Mouse (Mus musculus) limb, embryonic 11.5 days (tissue): ENCODE measurements around the gene Pdap1. TPM values are rescaled to one million over a fixed set of nuclear protein-coding genes. Genes with fewer than 3 reads are reported as not detected.
A peak's percentile ranks its signal among the peaks of the same experiment; 100 is the strongest.
"Not testable (repeated sequence)": the region's sequence is repeated elsewhere in the genome, so short reads cannot be mapped to it uniquely, and the experiment has no call there.

ENCODE experiments used
- ATAC-seq: fragments of 200-750 bp; cut with Nextera tagmentation; 2 replicates; pipeline ENCODE4 v1.8.0; 2017; ENCODE audit warnings: low read depth; ENCODE audit not compliant: insufficient number of reproducible peaks, low FRiP score, low TSS enrichment
- DNase-seq: peaks from one replicate; pipeline ENCODE4 v3.0.0-alpha.2; 2015; ENCODE audit warnings: low spot score
- H3K27ac ChIP-seq: fragments of 300-500 bp; sonication (generic); replicated peaks from 2 replicates; pipeline ENCODE4 v1.5.1; 2014; ENCODE audit warnings: low read depth, mild to moderate bottlenecking, low read length
- H3K27me3 ChIP-seq: fragments of 300-500 bp; sonication (generic); 2 replicates; pipeline ENCODE4 v1.6.1; 2014; ENCODE audit warnings: mild to moderate bottlenecking, low read length, mixed read lengths; ENCODE audit not compliant: control insufficient read depth, insufficient read depth
- H3K36me3 ChIP-seq: fragments of 300-500 bp; sonication (generic); 2 replicates; pipeline ENCODE4 v1.6.1; 2014; ENCODE audit warnings: mild to moderate bottlenecking, low read length, moderate library complexity, mixed read lengths; ENCODE audit not compliant: control insufficient read depth, insufficient read depth
- H3K4me1 ChIP-seq: fragments of 300-500 bp; sonication (generic); 2 replicates; pipeline ENCODE4 v1.6.1; 2014; ENCODE audit warnings: low read length, mixed read lengths; ENCODE audit not compliant: control insufficient read depth, insufficient read depth
- H3K4me2 ChIP-seq: fragments of 300-500 bp; sonication (generic); 2 replicates; pipeline ENCODE4 v1.6.1; 2014; ENCODE audit warnings: low read depth, mild to moderate bottlenecking, moderate library complexity; ENCODE audit not compliant: severe bottlenecking
- H3K4me3 ChIP-seq: fragments of 300-500 bp; sonication (generic); 2 replicates; pipeline ENCODE4 v1.5.1; 2014; ENCODE audit warnings: low read depth, low read length
- H3K9ac ChIP-seq: fragments of 300-500 bp; sonication (generic); 2 replicates; pipeline ENCODE4 v1.6.1; 2014; ENCODE audit warnings: mild to moderate bottlenecking, low read length
- H3K9me3 ChIP-seq: fragments of 300-500 bp; sonication (generic); 2 replicates; pipeline ENCODE4 v1.6.1; 2016; ENCODE audit warnings: low read length; ENCODE audit not compliant: control insufficient read depth
- WGBS: fragments of 180-500 bp; shearing (Covaris S2); extraction: QIAGEN DNeasy Blood & Tissue Kit; methylation state at CpG from one replicate; pipeline ENCODE4 v1.1.7; 2014; 5-methylcytosine and 5-hydroxymethylcytosine counted together
- polyA plus RNA-seq: library from polyadenylated mRNA; unstranded; fragments of >200 nt; fragmentation: Nextera tagmentation; extraction: Ambion mirVana; gene quantifications from 2 replicates; pipeline ENCODE4 v1.2.1, GENCODE M21; 2014

Pdap1 gene
- polyA plus RNA-seq, 1 experiment from 2014 or later = 140 TPM

DNA sequence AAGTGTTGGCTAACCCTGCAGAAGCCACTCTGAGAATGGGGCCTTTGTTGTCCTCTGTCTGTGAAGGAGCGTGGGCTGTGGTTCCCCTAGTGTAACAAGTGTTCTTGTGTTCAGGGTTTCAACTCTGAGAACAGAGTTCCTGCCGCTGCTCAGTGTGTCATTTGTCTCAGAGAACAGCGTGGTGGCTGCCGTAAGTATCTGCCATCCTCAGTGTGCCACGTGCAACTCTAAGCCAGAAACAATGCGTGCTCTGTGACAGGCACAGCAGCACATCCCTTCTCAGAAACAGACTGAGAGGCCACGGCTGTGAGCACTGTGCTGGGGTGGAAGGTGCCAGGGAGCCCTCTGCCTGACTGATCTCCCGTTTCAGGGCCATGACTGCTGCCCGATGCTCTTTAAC is 35.7 kb downstream of the Pdap1 start:
- WGBS = 95% methylated on average over 9 of the region's 9 CpGs
- H3K4me3 ChIP-seq = no peak overlapping the region
- peaks cover 35% of the 10 kb centered on the region for H3K36me3 ChIP-seq
- no peak for ATAC-seq
- H3K4me1 ChIP-seq = no peaks in the 10 kb centered on the region
- H3K4me2 ChIP-seq = no peak overlapping the region
- DNase-seq = no peak
- H3K27ac ChIP-seq = no peak overlapping the region
- no peaks in the 10 kb centered on the region for H3K9me3 ChIP-seq
- no peak overlapping the region for H3K9ac ChIP-seq
- H3K27me3 ChIP-seq = no peaks in the 10 kb centered on the region

DNA sequence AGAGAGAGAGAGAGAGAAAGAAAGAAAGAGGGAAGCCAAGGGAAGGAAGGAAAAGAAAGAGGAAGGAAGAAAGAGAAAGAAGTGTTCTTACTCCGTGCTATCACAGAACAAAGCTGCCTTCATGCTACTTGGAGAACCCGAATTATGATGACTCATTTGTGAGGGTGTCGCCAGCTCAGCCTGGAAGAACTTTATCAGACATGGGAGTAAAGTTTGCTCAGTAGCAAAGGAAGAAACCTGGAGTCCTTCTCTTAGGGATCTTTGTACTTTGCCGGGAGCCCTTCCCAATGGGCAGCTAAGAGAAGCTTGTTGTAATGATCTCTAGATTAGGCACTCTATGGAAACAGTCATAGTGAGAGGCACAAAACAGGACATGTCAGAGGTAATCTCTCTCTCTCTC is 37.3 kb downstream of the Pdap1 start:
- Histone ChIP-seq H3K4me1 (no peaks in the 10 kb centered on the region), H3K4me2 (no peak overlapping the region), H3K36me3 (peaks cover 34% of the 10 kb centered on the region), H3K9ac (no peak overlapping the region), H3K9me3 (no peaks in the 10 kb centered on the region), H3K27ac (no peak overlapping the region), H3K4me3 (no peak overlapping the region), H3K27me3 (no peaks in the 10 kb centered on the region)
- ATAC-seq (no peak), DNase-seq (no peak)
- WGBS = 89% methylated on average over 4 of the region's 4 CpGs

DNA sequence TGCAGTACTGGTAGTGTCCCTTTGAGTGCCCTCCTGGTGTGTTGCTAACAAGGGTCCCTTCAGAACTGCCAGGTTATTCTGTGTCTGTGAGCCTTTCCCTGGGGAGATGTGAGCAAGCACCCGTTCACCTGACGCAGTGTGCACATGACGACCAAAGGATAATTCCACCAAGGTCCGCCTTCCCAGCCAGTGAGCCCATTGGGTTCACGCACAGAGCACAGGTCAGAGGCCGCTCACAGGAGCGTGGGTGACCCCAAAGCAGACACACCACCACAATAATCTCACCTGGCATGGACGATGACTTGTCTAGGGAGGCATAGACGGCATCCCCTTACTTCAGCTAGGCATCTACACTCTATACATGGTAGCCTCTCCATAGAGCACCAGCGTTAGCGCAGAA is 38.6 kb downstream of the Pdap1 start:
- peaks cover 32% of the 10 kb centered on the region for H3K36me3 ChIP-seq
- H3K9ac ChIP-seq, H3K4me3 ChIP-seq, H3K4me2 ChIP-seq, H3K27me3 ChIP-seq, H3K4me1 ChIP-seq, H3K9me3 ChIP-seq, ATAC-seq, DNase-seq, H3K27ac ChIP-seq: not testable (repeated sequence)
- WGBS = 97% methylated on average over 11 of the region's 11 CpGs

DNA sequence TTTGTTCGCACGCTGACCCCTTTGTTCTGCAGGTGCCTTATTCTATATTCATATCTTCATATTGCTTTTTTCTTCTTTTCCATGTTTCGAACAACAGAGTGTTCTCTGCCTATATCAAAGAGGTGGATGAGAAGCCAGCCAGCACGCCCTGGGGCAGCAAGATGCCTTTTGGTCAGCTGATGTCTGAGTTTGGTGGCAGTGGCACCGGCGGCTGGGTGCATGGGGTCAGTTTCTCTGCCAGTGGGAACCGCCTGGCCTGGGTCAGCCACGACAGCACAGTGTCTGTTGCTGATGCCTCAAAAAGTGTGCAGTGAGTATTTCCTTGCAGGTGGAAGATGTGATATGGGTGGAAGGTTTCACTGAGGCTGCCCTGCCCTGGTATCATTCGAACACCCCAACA is 39.1 kb downstream of the Pdap1 start:
- H3K27ac ChIP-seq = no peak overlapping the region
- no peak overlapping the region for H3K9ac ChIP-seq
- 95% methylated on average over 9 of the region's 9 CpGs for WGBS
- H3K4me3 ChIP-seq = no peak overlapping the region
- H3K9me3 ChIP-seq = no peaks in the 10 kb centered on the region
- H3K27me3 ChIP-seq = no peaks in the 10 kb centered on the region
- H3K4me1 ChIP-seq = no peaks in the 10 kb centered on the region
- DNase-seq (no peak), ATAC-seq (no peak)
- H3K4me2 ChIP-seq = no peak overlapping the region
- peaks cover 34% of the 10 kb centered on the region for H3K36me3 ChIP-seq

DNA sequence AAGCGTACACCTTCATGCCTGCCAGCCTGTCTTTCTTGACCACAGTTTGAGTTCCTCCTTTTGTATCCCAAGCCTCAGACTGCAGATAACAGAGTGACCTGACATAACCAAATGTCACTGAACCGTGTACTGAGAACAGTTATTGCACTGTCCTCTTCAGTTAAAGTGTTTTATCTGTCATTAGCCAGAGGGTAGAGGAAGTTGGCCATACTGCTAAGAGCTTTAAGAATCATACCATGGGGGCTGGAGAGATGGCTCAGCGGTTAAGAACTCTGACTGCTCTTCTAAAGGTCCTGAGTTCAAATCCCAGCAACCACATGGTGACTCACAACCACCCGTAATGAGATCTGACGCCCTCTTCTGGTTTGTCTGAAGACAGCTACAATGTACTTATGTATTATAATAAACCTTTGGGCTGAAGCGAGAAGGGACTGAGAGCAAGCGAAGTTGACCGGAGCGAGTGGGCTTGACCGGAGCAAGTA is 41.7 kb downstream of the Pdap1 start:
- no peak overlapping the region for H3K27ac ChIP-seq
- no peak overlapping the region for H3K4me3 ChIP-seq
- H3K9ac ChIP-seq = no peak overlapping the region
- ATAC-seq (no peak), DNase-seq (no peak)
- no peaks in the 10 kb centered on the region for H3K27me3 ChIP-seq
- peaks cover 33% of the 10 kb centered on the region for H3K36me3 ChIP-seq
- no peaks in the 10 kb centered on the region for H3K4me1 ChIP-seq
- WGBS = 95% methylated on average over 10 of the region's 10 CpGs
- H3K4me2 ChIP-seq = no peak overlapping the region
- no peaks in the 10 kb centered on the region for H3K9me3 ChIP-seq

DNA sequence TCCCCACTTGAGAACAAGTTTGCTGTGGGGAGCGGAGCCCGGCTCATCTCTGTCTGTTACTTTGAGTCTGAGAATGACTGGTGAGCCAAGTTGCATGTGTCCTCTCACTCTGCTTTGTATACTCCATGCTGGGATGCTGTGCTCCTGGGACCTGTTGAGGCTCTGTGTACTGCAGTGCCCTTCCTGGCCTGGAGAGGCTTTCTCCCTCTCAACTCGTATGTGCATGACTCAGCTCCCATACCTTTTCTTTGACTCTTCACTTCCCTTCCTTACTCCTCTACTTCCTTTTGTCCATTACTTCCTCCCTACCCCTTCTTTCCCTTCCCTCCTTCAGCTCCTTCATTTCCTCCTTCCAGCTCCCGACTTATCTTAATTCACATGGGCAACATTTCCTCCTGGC is 43.8 kb downstream of the Pdap1 start:
- no peak for ATAC-seq
- H3K4me3 ChIP-seq = no peak overlapping the region
- no peaks in the 10 kb centered on the region for H3K9me3 ChIP-seq
- peaks cover 34% of the 10 kb centered on the region for H3K36me3 ChIP-seq
- H3K4me1 ChIP-seq = no peaks in the 10 kb centered on the region
- no peaks in the 10 kb centered on the region for H3K27me3 ChIP-seq
- H3K4me2 ChIP-seq = no peak overlapping the region
- no peak overlapping the region for H3K27ac ChIP-seq
- no peak overlapping the region for H3K9ac ChIP-seq
- 89% methylated on average over 4 of the region's 4 CpGs for WGBS
- DNase-seq = no peak

DNA sequence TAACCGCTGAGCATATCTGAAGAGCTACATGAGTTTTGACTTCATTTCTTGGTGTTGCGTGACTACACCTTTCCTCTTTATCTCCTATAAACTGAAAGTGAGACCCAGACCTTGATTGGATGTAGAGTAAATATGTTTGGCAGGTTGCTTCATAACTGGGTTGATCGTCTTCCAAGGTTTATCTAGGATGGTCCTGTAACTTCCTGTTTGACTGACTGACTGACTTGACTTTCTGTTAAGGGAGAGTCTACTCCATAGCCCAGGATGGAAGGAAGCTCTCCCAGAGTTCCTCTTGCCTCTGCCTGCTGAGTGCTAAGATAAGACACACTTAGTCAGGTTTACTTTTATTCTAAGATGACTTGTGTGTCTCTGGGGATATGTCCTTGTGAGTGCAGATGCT is 50.2 kb downstream of the Pdap1 start:
- DNase-seq (no peak), ATAC-seq (no peak)
- Histone ChIP-seq H3K9me3 (no peaks in the 10 kb centered on the region), H3K27ac (no peak overlapping the region), H3K4me3 (no peak overlapping the region), H3K9ac (no peak overlapping the region), H3K4me2 (no peak overlapping the region), H3K36me3 (peaks cover 14% of the 10 kb centered on the region), H3K4me1 (no peaks in the 10 kb centered on the region), H3K27me3 (no peaks in the 10 kb centered on the region)
- 100% methylated on average over 3 of the region's 3 CpGs for WGBS

DNA sequence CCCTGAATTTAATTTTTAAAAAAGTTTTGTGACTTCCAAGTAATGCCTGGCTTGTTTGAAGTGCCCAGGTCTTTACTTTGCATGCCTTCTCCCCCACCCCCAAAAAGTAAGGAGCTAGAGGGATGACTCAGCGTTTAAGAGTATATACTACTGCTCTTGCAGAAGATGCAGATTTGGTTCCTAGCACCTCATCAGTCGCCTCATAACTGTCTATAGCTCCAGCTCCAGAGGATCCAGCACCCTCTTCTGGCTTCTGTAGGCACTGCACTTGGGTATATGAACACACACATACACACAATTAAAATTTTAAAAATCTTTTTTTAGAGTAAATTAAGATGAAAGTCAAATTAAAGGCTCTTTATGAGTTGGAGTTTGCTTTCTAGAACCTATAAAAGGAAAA is 51.9 kb downstream of the Pdap1 start:
- Histone ChIP-seq H3K4me3 (no peak overlapping the region), H3K27ac (no peak overlapping the region), H3K4me1 (0 out of 2 replicates have a peak, but pooled peaks cover 3% of the 10 kb centered on the region), H3K36me3 (peaks cover 11% of the 10 kb centered on the region), H3K9ac (no peak overlapping the region), H3K27me3 (no peaks in the 10 kb centered on the region), H3K4me2 (no peak overlapping the region), H3K9me3 (no peaks in the 10 kb centered on the region)
- DNase-seq = no peak
- no peak for ATAC-seq
- 96% methylated on average over 2 of the region's 2 CpGs for WGBS

DNA sequence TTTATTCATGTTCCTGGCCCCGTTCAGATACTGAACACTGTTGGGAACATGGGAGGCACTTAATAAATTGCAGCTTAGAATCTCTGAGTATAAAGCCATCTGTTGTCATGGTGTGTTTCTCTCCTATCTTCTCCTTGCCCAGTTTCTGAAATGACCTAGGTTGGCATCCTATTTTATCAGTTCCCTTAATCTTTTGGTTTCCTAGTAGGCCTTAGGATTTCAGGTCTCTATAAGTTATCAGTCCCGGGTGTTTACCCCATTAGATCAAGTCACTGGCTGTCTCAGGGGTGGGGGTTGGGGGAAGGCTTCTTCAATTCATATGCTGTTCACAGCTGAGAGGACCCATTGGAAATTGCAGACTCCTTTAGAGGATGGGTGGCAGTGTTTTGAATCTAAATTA is 55.2 kb downstream of the Pdap1 start:
- H3K27ac ChIP-seq = no peak overlapping the region
- peak overlapping the region; percentile 86 for H3K4me2 ChIP-seq
- 0 out of 2 replicates have a peak, but pooled peaks cover 3% of the 10 kb centered on the region for H3K4me1 ChIP-seq
- 78% methylated on average over 2 of the region's 2 CpGs for WGBS
- H3K9ac ChIP-seq = no peak overlapping the region
- no peak for ATAC-seq
- H3K9me3 ChIP-seq = no peaks in the 10 kb centered on the region
- 0 out of 2 replicates have a peak, but pooled peaks cover 4% of the 10 kb centered on the region for H3K36me3 ChIP-seq
- H3K27me3 ChIP-seq = no peaks in the 10 kb centered on the region
- no peak for DNase-seq
- peak overlapping the region; percentile 71 for H3K4me3 ChIP-seq
